Mouse (Mus musculus): ENCODE measurements around the gene Tescl.

GRCm38 (mm10) chr7:24376456-24376855, 42.7 kb upstream of the Tescl start:
- no peak for TF ChIP-seq CTCF (IDR thresholded peaks at IDR 0.05; ENCODE audit: insufficient read depth, low read depth, low read length)
- TF ChIP-seq POLR2A (IDR thresholded peaks at IDR 0.05; ENCODE audit: insufficient read depth, low read depth, low read length) = no peak

All from olfactory bulb, adult 2 months (tissue).